Mouse (Mus musculus): ENCODE measurements around the gene Fcrlb.
A peak's percentile ranks its signal among the peaks of the same experiment; 100 is the strongest.

Gene Fcrlb

DNA sequence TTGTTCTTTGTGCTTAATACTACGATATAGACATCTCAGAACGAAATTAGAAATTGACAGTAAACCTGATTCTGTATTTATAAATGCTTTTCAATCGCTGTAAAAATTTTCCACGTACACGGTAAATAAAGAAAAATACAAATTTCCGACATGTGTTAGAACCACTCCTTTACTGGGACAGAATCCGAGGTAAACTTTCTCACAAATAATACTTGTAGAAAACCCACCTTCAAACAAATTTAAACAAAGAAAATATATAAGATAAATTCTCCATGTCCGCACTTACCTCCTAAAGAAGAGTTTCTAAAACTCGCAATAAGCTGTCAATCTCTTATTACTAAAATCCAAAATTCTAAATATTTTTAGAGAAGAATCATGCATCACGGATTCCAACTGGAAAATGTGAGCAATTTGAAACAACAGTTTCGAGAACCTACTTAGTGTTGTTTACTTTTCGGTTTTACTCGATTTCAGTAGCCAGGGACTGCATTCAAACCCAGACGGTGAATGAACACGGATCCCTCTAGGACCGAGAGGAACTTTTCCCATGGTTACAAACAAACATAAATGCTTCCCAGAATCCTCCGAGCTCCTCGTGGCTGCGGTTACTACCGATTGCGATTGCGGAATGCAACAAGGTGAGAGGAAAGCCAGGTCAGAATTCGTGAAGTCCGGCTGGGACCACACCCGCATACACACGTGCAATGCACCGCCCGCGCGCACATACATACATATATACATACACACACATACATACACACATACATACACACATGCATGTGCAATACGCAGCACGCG is 44.4 kb downstream of the Fcrlb start:
- peak; percentile 78 for DNase-seq (ENCODE audit: low read depth, low spot score)

DNA sequence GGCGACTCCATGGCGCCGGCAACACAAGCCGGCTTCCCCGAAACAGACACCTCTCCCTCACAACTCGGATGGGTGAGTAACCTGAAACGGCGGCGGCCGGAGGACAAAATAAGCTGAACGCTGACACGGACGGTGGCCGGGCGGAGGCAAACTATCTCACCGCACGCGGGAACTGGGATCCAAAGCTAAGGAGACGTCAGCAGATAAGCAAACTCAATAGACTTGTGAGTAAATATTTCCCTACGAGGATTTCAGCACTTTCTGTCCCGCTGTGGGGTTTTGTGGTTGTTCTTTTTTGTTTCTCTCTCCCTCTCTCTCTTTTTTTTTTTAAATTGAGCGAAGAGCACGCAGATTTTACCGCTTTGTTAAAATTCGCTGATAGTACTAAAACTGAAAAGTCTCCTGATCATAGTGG is 45.0 kb downstream of the Fcrlb start, which contains the start of gene Atf6:
Atf6 (minus strand) TSS at position 81 of the 415 bp plus-strand sequence.
- DNase-seq (ENCODE audit: low read depth, low spot score): peak; percentile 78

DNA sequence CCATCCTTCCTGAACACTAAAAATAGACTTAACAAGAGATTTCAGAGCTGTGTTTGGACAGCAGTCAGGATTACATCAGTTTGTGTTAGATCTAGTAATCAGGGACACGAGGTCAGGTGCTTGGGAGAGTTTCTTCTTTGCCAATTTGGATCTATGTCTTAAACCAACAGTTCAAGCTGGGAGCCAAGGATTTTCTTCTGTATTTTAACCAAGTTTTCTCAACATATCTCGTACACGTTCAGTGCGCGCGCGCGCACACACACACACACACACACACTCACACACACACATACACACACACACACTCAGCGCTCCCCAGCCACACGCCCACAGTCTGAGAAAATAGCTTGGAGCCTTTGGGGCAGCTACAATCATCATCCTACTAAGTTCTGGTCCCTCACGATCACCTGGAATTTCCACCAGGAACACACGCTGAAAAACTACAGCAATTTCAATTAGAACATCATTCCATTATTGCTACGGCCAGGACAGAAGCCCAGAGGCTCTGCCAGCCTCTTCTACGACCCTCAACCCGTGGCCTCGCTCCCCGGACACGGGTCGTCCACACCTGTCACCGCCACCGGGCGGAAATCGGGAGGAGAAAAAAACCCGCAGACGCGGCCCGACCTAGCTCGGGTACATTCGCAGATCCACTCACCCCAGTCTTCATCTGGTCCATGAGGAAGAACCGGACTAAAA is 45.6 kb downstream of the Fcrlb start:
- DNase-seq (ENCODE audit: low read depth, low spot score): no peak

DNA sequence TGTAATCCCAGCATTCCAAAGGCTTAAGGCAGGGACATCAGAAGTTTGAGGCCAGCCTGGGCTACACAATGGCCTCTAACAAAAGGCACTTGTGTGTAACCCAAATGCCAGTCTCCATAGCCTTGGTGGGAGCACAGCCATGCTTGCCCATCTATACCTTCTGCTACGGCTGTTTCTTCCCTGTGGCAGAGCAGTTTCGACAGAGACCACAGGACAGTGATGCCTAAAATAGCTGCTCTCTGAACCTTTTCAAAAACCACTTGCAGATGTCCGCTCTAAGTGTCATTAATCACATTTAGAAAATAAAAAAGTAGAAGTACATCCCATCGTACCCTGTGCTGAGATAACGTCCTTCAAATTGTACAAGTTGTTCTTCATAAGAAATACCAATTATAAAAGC is 47.3 kb downstream of the Fcrlb start:
- DNase-seq (ENCODE audit: low read depth, low spot score): no peak

DNA sequence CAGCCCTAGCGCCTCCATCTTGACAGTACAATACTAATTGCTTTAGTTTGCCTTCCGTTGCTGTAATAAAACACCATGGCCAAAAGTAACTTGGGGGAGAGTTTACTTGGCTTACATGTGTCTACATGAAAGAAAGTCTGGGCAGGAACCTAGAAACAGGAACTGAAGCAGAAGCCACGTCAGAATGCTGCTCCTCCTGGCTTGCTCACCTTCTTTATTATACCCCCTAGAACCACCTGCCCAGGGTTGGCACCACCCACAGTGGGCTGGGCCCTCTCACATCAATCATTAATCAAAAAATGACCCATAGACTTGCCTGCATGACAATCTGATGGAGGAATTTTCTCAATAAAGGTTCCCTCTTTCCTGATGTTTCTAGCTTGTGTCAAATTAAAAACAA is 48.0 kb downstream of the Fcrlb start:
- no peak for DNase-seq (ENCODE audit: low read depth, low spot score)

DNA sequence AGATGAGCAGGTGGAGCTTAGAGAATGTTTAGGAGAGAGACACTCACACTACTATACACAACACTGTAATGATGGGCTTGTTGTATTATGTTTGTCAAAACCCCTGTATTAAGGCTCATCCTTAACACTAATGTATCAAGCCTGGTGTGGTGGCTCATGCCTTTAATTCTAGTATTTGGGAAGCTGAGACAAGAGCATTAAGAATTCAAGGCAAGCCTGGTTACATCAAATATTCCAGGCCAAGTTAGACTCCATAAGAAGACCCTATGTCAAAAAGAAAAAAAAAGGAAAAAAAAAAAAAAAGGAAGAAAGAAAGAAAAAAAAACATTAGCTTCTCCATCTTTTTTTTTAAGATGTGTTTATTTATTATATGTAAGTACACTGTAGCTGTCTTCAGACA is 48.5 kb downstream of the Fcrlb start:
- no peak for DNase-seq (ENCODE audit: low read depth, low spot score)

DNA sequence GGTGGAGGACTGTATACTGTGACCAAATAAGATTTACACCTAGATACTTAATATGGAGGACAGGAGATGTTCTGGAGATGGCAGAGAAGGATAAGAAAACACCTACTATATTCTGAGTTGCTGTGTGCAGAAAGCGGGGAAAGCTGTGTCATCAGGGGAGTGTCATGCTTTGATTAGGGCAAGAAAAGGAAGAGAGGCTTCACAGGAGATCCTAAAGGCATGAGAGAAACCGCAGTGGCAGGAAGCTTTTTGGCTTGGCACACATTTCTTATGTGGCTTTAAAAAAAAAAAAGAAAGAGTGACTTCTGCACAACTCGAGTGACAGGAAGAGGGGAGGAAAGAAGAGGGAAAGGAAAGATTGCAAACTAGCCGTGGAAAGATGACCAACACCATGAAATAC is 49.7 kb downstream of the Fcrlb start:
- no peak for DNase-seq (ENCODE audit: low read depth, low spot score)

DNA sequence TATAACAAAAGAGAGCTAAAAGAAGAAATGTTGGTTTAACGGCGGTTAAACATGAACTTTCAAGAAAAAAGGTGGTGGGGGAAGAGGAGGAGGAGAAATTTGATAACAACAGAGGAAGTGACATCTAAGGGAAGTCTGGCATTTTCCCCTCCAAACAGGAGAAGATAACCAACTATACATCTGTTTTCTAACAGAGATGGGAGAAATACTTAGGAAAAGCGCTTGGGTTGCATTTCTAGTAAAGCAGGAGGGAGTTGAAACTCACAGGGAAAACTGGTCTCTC is 50.4 kb downstream of the Fcrlb start:
- DNase-seq (ENCODE audit: low read depth, low spot score): no peak

DNA sequence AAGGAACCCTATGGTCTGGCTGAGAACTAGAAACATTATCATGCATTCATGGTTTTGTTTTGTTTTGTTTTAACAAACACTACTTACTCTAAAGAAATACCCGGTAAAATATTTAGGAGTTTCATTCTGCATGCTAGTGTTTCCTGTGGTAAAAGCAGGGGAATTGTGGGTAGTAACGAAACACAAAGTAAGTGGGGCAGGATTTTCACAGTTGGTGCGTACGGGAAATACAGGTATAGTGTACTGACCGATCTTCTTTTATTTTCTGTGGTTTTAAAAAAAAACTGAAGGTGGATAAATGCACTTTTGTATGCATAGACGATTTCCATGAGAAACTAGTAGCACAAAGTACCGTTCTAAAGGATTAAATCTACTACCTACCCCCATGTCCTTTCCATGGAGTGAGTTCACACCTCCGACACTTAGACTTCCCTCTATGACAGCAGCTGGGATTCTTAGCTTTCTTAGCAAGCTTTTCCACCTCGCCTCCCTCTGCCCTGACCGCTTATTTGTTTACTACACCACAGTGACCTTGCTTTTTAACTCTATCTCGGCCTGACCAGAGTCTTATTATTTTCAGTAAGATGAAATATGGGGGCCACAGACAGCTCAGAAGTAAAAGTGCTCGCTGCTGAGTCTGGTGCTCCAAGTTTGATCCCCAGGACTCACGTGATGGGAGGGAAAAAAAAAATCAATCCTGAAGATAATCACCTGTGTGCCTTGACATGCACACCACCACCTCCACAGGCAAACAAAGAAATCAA is 50.9 kb downstream of the Fcrlb start:
- DNase-seq (ENCODE audit: low read depth, low spot score): no peak

DNA sequence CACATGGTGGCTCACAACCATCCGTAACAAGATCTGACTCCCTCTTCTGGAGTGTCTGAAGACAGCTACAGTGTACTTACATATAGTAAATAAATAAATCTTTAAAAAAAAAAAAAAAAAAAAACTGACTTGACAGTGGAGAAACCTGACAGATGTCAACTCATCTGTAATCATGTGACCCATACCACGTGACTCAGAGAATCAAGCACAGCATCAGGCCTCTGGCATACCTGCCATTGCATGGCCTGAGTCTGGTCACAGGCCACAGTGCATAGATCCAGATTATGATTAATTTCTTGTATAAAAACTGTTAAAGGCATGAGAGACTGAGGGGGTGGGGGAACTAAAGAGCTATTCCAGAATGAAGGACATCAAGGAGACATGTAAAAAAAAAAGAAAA is 53.9 kb downstream of the Fcrlb start:
- DNase-seq (ENCODE audit: low read depth, low spot score): no peak

DNA sequence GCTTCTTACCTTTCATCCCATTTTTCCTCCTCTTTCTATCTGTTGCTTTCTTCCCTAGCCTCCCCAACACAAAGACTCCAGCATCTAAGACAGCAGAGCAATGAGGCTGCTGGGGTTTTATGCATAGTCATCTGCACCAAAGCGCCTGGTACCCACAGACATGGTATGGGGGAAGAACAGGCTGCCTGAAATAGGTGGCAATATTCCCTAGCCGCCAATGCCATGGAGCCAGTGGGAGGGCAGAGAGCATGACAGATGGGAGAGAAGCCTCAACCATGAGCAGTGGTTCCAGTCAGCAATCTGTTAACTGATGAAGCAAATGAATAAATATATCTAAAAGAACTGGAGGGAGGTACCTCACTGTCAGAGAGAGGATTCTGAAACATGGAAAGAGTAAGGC is 55.4 kb downstream of the Fcrlb start:
- DNase-seq (ENCODE audit: low read depth, low spot score): no peak

Measured in brain, embryonic 18.5 days (tissue).